Mouse (Mus musculus) cerebellum, adult 8-10 months (tissue): ENCODE results near the gene Slc25a48.

Source experiments
- DNase-seq: peaks from one replicate; pipeline ENCODE4 v3.0.0; 2022

Gene Slc25a48

GRCm38 (mm10) chr13:56438211-56439075, at the start of gene Slc25a48:
Slc25a48 (plus strand) TSS chr13:56438355.
- no peak for DNase-seq

- no peak for DNase-seq
These were observed 40.6 kb upstream of the Slc25a48 start for GRCm38 (mm10) chr13:56397572-56397971.

GRCm38 (mm10) chr13:56401186-56401585, 37.0 kb upstream of the Slc25a48 start:
- no peak for DNase-seq

- no peak for DNase-seq
These were observed 34.6 kb upstream of the Slc25a48 start for GRCm38 (mm10) chr13:56403381-56404086.

- DNase-seq = peak; percentile 40
These were observed 33.5 kb upstream of the Slc25a48 start for GRCm38 (mm10) chr13:56404511-56405140.

GRCm38 (mm10) chr13:56412286-56412873, 25.8 kb upstream of the Slc25a48 start:
- no peak for DNase-seq

GRCm38 (mm10) chr13:56418685-56419483, 19.3 kb upstream of the Slc25a48 start:
- no peak for DNase-seq

- no peak for DNase-seq
These were observed 18.6 kb upstream of the Slc25a48 start for GRCm38 (mm10) chr13:56419538-56419937.

- DNase-seq = peak; percentile 57
These were observed 16.0 kb upstream of the Slc25a48 start for GRCm38 (mm10) chr13:56422072-56422723.

GRCm38 (mm10) chr13:56425931-56426330, 12.2 kb upstream of the Slc25a48 start:
- no peak for DNase-seq

- no peak for DNase-seq
These were observed 11.8 kb upstream of the Slc25a48 start, which contains the start of gene Gm3045 for GRCm38 (mm10) chr13:56426365-56426764. Gm3045 (plus strand) TSS chr13:56426594.

GRCm38 (mm10) chr13:56428724-56429500, 9.2 kb upstream of the Slc25a48 start:
- peak; percentile 76 for DNase-seq

GRCm38 (mm10) chr13:56432496-56432895, 5.7 kb upstream of the Slc25a48 start:
- DNase-seq = peak; percentile 44

- DNase-seq = peak; percentile 72
These were observed 4.7 kb upstream of the Slc25a48 start for GRCm38 (mm10) chr13:56433466-56433865.

GRCm38 (mm10) chr13:56434311-56434751, 3.8 kb upstream of the Slc25a48 start:
- no peak for DNase-seq

- DNase-seq = no peak
These were observed 2.4 kb upstream of the Slc25a48 start for GRCm38 (mm10) chr13:56435615-56436287.

- no peak for DNase-seq
These were observed 5.3 kb downstream of the Slc25a48 start for GRCm38 (mm10) chr13:56443411-56443810.

- no peak for DNase-seq
These were observed 6.0 kb downstream of the Slc25a48 start for GRCm38 (mm10) chr13:56444112-56444511.

- no peak for DNase-seq
These were observed 6.8 kb downstream of the Slc25a48 start for GRCm38 (mm10) chr13:56444996-56445395.
